Mouse (Mus musculus): ENCODE results near the gene Vmn2r49. TPM values are rescaled to one million over a fixed set of nuclear protein-coding genes. Genes with fewer than 3 reads are reported as not detected.
"Not testable (repeated sequence)": the region's sequence is repeated elsewhere in the genome, so short reads cannot be mapped to it uniquely, and the experiment has no call there.

Gene Vmn2r49
- polyA plus RNA-seq (2014; fragmentation: Nextera tagmentation; extraction: Ambion mirVana) = 0.08 TPM in 1 of 2 replicates, not detected in the other

- H3K36me3 ChIP-seq (ENCODE audit: control insufficient read depth, insufficient read depth, low read length); H3K27ac ChIP-seq (replicated peaks; ENCODE audit: low read depth, low read length); H3K9me3 ChIP-seq (ENCODE audit: control insufficient read depth, low read length); ATAC-seq (ENCODE audit: low read depth); DNase-seq (ENCODE audit: low spot score); H3K9ac ChIP-seq (ENCODE audit: low read depth, low read length); H3K4me2 ChIP-seq (ENCODE audit: low read depth, low read length); H3K4me1 ChIP-seq (ENCODE audit: control insufficient read depth, insufficient read depth, low read length); H3K27me3 ChIP-seq (replicated peaks; ENCODE audit: control insufficient read depth, insufficient read depth, low read length); H3K4me3 ChIP-seq (ENCODE audit: low read depth, low read length): not testable (repeated sequence)
- 100% methylated on average over 1 of the region's 2 CpGs for WGBS
These were observed at the start of gene Vmn2r49 for GRCm38 (mm10) chr7:9992157-9992556. Gene Vmn2r49 (minus strand): TSS chr7:9992257.

- H3K36me3 ChIP-seq (ENCODE audit: control insufficient read depth, insufficient read depth, low read length); H3K9ac ChIP-seq (ENCODE audit: low read depth, low read length); H3K4me3 ChIP-seq (ENCODE audit: low read depth, low read length); DNase-seq (ENCODE audit: low spot score); H3K27me3 ChIP-seq (replicated peaks; ENCODE audit: control insufficient read depth, insufficient read depth, low read length); H3K27ac ChIP-seq (replicated peaks; ENCODE audit: low read depth, low read length); ATAC-seq (ENCODE audit: low read depth); H3K4me2 ChIP-seq (ENCODE audit: low read depth, low read length); H3K9me3 ChIP-seq (ENCODE audit: control insufficient read depth, low read length); H3K4me1 ChIP-seq (ENCODE audit: control insufficient read depth, insufficient read depth, low read length): not testable (repeated sequence)
- whole genome bisulfite sequencing = 79% methylated on average over 2 of the region's 2 CpGs
These were observed 38.6 kb downstream of the Vmn2r49 start, which contains the start of gene Vmn2r48 for GRCm38 (mm10) chr7:9953485-9953884. Gene Vmn2r48 (minus strand): TSS chr7:9953585.

Other genes with a start within 250 kb of the Vmn2r49 start
- gene Vmn2r46, start 221.7 kb downstream of the Vmn2r49 start, polyA plus RNA-seq (2014; fragmentation: Nextera tagmentation; extraction: Ambion mirVana) = not detected in 2 replicates
- gene Vmn2r47, start 150.9 kb downstream of the Vmn2r49 start, polyA plus RNA-seq (2014; fragmentation: Nextera tagmentation; extraction: Ambion mirVana) = not detected in 2 replicates
- not detected in 2 replicates for gene Vmn2r48, start 38.7 kb downstream of the Vmn2r49 start, polyA plus RNA-seq (2014; fragmentation: Nextera tagmentation; extraction: Ambion mirVana)
- not detected in 2 replicates for gene Vmn2r50, start 61.0 kb upstream of the Vmn2r49 start, polyA plus RNA-seq (2014; fragmentation: Nextera tagmentation; extraction: Ambion mirVana)
- gene Vmn2r51, start 113.5 kb upstream of the Vmn2r49 start, polyA plus RNA-seq (2014; fragmentation: Nextera tagmentation; extraction: Ambion mirVana) = not detected in 2 replicates
- gene Vmn2r52, start 184.3 kb upstream of the Vmn2r49 start, polyA plus RNA-seq (2014; fragmentation: Nextera tagmentation; extraction: Ambion mirVana) = not detected in 2 replicates